Mouse (Mus musculus): ENCODE data around the gene Castor2.

Castor2 gene

DNA sequence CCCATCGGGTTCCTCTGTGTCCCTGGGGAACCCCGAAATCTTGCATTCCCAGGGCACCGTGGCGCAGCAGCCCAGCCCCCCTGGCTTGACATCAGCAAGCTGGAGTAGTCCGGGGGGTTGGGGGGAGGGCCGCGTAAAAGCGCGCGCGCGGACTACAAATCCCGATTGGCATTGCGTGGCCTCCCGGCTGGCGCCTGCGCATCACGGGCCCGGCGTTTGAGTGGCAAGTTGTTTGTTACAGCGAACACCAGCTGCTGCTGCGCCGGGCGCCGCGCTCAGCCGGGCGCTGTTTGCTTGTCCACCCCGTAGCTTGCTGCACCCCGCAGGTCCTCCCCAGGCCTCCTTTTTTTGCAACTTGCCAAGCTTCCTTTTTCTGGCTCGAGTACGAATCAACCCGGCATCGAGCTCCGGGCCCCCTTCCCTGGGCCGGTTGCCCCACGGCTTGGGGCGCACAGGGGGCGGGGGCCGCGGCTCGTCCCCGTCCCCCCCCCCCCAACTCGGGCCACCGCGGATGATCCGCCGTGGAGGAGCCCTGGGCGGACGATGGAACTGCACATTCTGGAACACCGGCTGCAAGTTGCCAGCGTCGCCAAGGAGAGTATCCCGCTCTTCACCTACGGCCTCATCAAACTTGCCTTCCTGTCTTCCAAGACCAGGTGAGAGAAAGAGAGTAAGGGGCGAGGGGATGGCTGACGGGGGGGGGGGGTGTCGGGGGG lies at the start of gene Castor2:
Gene Castor2, plus strand, starts transcription at position 216 of the 716 bp plus-strand sequence.
- DNase-seq (ENCODE audit: low spot score), result peak; percentile 93

DNA sequence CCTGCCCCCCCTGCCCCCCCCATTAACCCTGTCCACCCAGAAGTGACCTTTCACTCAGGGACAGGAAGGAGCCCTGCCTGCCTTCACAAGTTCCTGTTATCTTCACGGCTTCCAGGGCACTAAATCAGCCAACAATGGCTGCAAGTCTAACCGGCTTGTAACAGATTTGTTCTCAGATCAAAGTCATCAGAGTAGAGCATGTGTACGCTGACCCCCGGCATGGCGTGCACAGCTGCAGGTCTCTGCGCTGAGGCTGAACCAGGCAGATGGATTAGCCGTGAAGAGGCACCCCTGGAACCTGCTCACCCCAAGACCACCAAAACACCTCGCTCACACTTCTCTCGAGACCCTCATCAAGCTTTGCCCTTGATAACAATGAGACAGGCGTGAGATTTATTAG lies 48.8 kb upstream of the Castor2 start:
- DNase-seq (ENCODE audit: low spot score), result no peak

DNA sequence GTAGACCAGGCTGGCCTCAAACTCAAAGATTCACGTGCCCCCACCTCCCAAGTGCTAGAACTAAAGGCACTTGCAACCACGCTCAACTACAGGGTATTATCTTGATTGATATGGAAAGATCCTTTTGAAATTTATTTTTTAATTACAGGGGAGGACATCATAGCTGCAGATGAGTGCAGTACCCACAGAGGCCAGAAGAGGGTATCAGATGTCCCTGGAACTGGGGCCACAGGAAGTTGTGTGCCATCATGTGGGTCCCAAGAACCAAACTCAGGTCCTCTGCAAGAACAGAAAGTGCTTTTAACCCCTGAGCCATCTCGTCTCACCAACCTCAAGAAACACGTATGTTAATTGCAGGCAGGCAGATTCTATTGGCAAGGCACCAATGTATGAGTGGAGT lies 46.9 kb upstream of the Castor2 start:
- DNase-seq (ENCODE audit: low spot score), result no peak

DNA sequence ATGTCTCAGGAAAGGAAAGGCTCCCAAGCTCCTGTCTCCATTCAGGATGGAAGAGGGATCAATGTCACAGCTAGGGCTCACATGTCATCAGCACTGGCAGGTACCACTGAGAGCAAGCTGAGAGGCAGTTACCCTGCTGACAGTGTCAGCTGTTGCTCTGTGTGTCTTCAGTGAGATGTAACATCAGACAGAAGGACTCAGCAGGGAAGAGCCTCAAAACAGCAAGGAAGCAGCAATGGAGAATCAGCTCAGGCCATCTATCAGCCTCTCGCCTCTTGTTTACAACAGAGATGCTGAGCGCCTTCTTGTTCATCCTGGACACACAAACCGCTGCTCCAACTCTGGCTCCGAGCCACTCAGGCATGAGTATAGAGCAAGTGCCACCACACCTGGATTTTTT lies 45.0 kb upstream of the Castor2 start:
- DNase-seq (ENCODE audit: low spot score), result no peak

DNA sequence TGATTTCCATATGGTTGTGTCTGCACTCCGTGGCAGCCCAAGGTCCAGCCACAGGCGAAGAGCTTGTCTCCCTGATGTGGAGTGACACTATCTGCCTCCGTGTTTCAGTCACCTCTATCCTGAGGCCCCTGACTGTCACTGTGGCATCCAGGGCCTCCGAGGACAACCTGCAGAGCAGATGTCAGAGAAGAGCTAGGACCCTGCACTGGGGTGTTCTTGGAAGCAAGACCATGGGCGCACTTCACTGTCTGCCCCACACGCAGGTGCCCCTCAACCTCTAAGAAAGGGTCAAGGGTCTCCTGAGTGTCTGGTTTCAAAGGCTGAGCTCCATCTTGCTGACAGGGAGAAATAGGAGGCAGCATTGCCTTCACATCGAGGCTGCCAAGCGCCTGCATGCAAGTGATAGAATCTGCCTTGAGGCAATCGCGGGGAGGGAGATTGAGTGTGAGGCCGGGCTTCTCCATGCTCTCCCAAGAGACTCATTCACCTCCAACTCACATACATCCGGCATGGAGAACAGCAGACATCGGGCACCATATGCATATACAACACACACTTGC lies 40.6 kb upstream of the Castor2 start:
- DNase-seq (ENCODE audit: low spot score), result no peak

DNA sequence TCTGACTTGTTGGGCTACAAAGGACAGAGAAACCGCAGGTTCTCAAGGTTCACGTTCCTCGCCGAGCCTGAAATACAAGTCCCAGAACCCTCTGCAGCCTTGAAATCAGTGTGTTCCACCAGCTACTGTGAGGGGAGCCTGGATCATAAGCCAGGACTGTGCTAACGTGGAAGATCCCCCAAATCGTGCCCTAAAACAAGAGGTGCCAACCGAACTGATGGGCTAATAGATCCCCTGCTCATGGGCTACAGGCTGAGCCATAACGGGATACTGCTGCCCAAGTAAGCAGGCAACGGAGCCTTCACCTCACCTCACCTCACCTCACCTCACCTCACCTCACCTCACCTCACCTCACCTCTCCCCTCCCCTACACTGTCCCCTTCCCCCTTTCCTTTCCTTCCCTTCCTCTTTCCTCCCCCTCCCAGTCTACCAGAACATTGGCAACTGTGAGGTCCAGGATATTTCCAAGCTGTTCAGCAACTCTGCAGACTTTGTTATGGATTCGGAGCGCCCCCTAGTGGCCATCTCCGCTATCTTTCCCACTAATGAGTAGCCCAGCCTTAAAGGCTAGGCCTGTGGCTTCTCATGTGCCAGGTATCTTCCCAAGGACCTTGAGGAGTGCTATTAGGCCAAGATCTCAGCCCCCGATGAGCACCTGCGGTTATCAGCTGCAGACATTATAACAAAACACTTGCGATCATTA lies 36.0 kb upstream of the Castor2 start:
- peak; percentile 75 for DNase-seq (ENCODE audit: low spot score)

DNA sequence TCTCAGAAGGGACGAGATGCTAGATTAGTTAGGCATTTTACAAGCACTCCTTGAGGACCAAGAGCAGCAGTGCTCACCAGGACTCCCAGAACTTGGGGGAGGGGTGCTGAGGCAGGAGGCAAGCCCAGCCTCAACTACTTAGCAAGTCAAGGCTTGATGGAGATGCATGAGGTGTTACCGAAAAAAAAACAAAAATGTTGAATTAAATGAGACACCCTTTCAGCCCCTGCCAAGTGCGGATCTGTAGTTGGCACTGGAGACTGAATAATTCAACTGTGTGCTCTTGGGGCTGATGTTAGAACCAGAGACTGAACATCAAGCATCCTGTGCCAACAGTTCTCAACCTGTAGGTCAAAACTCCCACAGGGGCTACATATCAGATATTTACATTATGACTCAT lies 33.2 kb upstream of the Castor2 start:
- no peak for DNase-seq (ENCODE audit: low spot score)

DNA sequence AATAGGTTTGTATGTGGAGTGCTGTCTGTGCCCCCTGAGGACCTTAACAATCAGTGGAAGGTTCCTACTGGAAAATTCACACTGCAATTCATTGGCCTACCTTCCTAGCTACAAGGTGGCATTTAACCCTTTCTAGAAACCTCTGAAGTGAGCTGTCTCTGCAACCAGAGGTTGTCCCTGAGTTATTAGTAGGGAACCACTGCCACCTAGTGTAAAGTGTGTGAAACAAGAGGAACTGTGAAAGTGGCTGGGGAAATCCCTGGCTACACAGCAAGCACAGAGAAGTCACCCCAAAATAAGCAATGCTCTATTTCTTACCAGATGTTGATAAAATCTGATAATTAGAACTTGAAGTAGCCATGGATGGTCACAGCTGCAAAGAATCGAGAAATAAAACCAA lies 31.6 kb upstream of the Castor2 start:
- DNase-seq (ENCODE audit: low spot score), result no peak

DNA sequence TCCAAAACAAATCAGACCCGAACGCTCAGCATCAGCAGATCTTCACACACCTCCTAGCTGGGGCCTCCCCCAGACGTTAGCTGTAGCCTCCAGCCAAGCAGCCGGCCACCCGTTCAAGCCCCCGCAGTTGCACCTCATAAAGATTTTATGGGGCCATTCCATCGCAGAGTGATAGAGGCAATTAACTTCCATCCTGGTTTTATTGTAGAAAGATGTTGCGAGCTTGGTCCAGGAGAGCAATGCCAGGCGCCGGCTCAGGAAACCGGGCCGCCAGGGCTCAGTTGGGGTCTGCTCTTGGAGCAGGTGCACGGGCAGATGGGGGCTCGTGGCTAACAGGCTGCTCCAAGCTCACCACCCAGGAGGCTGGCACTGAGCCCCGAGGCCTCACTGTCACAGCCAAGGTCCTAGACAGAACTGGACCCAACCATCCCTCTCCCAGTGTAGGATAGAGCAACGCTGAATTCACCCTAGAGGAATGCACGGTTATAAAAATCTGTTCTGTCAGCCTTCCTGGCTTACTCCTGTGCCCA lies 25.9 kb upstream of the Castor2 start:
- no peak for DNase-seq (ENCODE audit: low spot score)

DNA sequence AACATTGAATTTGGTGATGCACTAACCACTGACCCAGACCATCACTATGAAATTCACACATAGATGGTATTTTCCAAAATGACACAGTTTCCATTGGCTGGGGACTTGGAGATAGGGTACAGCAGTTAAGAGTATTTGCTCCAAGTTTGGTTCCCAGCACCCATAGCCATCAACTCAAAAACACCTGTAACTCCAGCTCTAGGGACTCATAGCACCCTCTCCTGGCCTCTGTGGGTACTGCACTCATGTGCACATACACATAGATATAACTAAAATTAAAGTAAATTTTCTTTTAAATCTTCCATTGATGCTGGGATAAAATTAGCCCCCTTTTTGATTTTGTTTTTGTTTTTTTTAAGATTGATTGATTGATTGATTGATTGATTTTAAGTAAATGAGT lies 25.1 kb upstream of the Castor2 start:
- DNase-seq (ENCODE audit: low spot score), result no peak

DNA sequence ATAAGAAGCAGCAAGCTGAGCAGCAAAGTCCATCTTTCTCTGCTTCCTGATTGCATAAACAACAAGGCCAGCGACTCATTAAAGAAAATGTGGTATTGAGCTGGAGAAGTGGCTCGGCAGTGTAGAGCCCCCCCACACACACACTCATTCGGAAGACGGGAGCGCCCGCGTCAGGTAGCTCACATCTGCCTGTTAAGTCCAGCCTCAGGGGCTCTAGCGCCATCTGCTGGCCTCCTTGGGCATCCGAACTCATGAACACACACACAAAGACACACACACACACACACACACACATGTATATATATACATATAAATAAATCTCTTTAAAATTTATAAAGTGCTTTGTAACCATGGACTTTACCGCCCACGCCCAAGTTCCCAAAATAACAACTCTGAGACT lies 23.3 kb upstream of the Castor2 start:
- no peak for DNase-seq (ENCODE audit: low spot score)

DNA sequence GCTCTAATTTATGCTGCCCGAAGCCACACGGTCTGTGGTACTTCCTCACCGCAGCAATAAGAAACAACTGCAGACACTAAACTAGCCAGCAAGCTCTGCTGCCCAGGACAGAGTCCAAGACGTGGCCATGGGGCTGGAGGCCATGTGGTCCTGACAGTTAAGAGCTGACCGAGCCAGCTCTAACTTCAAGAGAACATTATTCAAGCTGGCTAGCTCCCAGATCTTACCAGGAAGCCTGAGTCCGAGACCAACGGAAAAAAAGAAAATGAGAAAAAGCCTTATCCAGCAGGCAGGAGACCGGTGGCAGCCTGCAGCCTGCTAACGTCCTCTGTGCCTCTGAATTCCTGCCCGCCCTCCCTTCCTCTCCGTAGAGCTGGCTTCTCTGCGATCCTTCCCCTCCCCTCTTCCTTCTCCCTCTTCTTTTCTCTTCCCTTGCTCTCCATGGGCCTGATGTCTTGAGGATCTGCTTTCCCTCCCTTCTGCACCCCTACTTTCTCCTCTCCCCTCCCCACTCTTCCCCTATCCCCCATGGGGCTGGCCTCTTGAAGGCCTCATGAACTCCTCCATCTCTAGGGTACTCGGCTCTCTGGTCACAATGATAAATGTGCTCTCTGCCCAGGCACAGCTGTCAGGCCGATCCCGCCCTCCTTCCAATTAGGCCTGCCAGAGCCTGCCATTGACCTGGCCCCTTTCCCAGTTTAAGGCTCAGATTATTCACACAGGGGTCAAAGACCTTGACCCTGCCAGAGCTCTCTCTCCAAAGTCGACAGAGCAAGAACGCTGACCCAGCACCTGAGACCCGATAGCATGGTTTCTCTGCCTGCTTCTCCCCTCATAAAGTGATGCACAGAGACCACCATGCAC lies 18.6 kb upstream of the Castor2 start:
- DNase-seq (ENCODE audit: low spot score), result peak; percentile 45

DNA sequence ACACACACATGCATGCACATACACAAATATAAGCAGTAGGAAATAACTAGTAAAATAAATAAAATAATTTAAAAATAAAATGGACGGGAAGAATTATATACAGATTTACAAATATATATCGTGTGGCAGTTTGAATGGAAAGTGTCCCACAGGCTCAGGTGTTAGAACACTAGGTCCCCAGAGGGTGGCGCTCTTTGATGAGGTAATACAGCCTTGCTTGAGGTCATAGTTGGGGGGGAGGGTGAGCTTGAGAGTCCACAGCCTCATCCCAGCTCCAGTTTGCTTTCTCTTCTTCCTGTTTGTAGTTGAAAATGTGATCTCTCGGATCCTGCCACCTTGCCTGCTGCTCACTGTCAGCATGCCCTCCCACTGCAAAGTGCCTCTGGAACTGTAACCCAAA lies 14.3 kb upstream of the Castor2 start:
- no peak for DNase-seq (ENCODE audit: low spot score)

DNA sequence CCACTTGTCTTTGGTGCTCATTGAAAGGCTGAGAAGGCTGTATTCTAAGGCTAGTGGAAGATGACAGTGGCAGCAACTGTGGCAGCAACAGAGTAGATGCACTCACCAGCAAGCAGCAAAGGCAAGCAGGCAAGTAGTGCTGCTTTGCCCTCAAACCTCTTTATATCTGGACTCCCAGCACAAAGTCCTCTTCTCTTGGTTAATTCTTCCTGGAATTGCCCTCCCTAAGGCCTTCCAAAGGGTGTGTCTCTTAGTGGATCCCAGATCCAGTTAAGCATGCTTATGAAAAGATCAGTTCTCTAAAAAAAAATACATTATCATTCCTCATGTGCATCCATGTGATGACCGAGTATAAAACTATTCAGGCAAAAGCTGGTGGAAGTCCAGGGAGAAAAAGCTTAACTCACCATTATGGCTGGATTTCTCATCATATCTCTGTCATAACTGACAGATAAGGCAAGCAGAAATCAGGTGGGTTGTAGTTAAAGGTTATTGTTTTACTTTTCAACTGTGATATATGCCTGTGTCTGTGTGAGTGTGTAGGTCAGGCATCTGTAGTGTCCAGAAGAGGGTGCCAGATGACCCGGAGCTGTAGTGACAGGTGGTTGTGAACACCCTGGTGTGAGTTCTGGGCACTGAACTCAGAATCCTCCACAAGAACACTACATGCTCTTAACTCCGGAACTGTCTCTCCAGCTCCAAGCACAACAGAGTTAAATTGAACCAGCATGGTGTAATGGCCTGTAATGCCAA lies 13.4 kb upstream of the Castor2 start:
- DNase-seq (ENCODE audit: low spot score), result no peak

DNA sequence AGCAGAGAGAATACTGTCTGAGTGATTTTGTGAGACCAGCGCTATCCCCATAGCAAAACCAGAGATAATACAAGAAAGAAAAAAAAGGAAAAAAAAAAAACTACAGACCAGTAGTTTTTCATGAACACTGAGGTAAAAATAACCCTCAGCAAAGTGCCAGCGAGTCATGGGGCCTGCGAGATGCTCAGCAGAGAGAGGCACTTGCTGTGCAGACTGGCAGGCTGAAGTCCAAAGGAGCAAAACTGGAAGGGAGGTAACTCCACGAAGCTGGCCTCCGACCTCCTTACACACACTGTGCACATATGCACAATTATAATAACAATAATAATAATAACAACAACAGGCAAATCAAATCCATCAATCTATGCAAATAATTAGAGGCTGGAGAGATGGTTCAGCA lies 12.3 kb upstream of the Castor2 start:
- no peak for DNase-seq (ENCODE audit: low spot score)

DNA sequence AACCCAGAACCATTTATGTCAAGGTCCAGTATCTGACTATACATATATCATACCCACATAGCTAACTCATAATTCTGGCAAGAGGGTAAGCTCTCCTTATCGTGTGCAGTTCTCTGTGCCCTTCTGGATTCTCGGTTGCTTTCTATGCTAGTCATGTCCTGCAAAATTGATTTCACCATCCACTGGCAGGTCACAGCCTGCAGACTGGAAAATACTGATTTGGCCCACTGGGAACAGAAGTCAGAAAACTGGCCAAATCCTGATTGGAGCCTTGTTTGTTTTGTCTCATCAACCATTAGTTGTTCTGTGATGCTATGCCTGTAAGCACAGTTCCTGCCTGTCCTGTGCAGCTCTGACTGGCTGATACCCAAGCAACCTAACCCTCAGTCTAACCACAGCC lies 3.7 kb upstream of the Castor2 start:
- DNase-seq (ENCODE audit: low spot score), result no peak

DNA sequence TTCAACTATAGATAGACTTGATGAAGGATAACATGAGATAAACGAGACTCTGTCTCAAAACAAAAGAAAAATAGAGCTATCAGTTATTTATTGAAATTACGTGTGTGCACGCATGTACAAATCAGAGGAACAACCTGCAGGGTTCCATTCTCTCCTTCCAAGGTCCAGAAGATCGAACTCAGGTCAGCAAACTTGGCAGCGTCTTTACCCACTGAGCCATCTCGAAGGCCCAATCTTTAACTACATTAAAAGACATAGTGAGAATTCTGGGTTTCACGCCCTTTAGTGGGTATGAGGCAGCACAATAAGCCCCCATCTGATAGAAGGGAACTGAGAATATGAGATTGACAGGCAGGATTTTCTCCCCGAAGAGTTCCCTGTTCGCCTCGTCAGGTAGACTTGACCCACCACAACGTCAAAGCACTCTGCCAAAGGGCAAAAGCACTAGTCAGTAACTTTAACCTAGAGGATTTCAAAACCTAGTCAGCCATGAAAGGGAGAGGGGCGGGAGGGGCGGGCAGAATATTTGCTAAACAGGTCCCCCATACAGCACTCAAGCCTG lies 1.1 kb upstream of the Castor2 start:
- DNase-seq (ENCODE audit: low spot score), result no peak

DNA sequence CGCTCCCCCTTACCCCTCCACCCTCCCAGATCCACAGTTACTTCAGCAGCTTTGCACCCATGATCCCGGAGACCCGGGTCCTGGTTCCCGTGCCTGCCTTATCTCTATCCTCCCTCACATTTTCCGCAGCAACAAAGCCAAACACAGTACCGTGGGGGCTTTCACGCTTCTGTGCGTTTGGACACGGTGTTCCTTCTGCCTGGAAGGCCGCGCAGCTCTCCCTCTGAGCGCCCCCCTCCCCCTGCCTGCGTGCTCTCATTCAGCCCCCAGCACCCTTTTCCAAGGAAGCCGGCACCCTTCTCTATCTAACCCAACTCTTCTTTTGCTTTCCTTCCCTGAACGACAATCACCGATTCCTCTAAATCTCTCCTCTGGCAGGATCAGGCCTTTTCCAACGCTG lies 535 bp upstream of the Castor2 start:
- peak; percentile 50 for DNase-seq (ENCODE audit: low spot score)

DNA sequence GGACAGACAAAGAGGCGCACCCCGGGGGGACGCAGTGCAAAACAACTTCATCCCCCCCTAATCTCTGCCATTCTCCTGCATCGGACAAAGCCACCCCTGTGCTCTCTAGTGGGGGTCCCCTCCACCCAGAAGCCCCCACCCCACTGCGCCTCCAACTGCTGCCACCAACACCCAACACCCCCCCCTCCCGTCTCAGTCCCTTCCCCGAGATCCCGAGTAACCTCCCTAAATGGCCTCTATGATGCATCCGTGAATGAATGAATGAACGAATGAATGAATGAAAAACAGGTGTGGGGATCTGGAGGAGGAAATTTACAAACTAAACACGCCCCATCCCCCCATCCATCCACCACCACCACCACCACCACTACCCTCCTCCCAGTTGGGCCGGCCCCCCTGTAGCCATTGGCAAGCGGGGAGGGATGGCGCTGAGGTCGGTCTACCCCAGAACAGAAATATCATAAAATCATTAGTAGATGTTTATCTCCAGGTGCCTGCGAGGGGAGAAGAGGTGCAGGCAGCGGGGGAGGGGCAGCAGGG lies 791 bp downstream of the Castor2 start:
- no peak for DNase-seq (ENCODE audit: low spot score)

DNA sequence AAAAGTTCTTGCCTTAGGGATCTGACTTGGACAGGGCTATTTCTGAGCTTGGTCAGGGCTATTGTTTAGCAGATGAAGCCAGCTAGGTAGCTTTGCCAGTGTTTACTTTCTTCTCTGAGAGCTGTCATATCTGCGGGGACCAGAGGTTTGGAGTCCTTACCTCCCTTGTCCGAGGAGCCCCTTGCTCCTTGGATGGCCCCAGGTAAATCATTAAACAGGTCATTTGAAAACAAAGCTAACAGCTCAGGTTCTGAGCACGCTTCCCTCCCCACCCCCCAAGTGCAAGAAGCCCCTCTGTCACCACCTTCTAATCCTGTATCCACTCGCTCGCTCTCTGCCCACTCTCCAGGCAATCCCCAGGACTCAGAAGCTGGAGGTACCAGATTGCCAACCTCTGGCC lies 1.8 kb downstream of the Castor2 start:
- no peak for DNase-seq (ENCODE audit: low spot score)

DNA sequence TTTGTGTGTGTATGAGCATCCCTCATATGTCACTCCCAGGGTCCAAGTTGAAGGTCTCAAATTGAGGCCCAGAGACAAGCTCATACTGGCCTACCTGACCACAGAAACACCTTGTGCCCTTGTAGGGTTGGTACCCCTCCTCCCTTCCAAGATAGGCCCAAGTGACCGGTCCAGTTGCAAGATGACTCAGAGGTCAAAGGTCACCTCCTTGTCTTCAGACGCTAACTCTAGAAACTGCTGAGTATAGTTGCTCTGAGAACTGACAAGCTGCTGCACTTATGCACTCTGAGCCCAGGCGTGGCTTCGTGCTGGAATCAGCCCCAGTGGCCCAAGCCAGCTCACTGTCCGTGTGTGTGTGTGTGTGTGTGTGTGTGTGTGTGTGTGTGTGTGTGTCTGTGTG lies 2.4 kb downstream of the Castor2 start:
- DNase-seq (ENCODE audit: low spot score), result no peak
